Mouse (Mus musculus): ENCODE data around the gene Tctn1. TPM values are rescaled to one million over a fixed set of nuclear protein-coding genes. Genes with fewer than 3 reads are reported as not detected.
"Not testable (repeated sequence)": the region's sequence is repeated elsewhere in the genome, so short reads cannot be mapped to it uniquely, and the experiment has no call there.

Tctn1 gene
- total RNA-seq, 2 experiments from 2014 or later, result 3.7 to 6.5 TPM

GRCm38 (mm10) chr5:122224291-122224690 is 40.0 kb downstream of the Tctn1 start:
- ATAC-seq (replicated peaks; ENCODE audit: poor library complexity), result no peak

DNA sequence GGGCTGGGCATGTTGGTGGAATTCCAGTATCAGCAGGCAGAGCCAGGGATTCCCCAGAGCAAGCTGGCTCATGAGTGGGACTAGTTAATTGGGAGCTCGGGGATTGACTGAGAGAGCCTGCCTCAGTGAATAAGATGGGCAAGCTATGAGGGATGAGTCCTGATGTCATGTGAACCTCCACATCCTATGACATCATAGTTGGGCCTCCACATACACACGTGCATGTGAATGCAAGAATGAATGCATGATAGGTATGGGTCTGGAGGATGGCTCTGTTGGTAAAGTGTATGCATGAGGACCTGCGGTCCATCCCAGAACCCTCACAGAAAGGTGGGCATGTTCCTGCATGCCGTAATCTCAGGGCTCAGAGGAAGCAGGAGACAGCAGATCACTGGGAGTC is 43.2 kb downstream of the Tctn1 start:
- no peak for ATAC-seq (replicated peaks; ENCODE audit: poor library complexity)

DNA sequence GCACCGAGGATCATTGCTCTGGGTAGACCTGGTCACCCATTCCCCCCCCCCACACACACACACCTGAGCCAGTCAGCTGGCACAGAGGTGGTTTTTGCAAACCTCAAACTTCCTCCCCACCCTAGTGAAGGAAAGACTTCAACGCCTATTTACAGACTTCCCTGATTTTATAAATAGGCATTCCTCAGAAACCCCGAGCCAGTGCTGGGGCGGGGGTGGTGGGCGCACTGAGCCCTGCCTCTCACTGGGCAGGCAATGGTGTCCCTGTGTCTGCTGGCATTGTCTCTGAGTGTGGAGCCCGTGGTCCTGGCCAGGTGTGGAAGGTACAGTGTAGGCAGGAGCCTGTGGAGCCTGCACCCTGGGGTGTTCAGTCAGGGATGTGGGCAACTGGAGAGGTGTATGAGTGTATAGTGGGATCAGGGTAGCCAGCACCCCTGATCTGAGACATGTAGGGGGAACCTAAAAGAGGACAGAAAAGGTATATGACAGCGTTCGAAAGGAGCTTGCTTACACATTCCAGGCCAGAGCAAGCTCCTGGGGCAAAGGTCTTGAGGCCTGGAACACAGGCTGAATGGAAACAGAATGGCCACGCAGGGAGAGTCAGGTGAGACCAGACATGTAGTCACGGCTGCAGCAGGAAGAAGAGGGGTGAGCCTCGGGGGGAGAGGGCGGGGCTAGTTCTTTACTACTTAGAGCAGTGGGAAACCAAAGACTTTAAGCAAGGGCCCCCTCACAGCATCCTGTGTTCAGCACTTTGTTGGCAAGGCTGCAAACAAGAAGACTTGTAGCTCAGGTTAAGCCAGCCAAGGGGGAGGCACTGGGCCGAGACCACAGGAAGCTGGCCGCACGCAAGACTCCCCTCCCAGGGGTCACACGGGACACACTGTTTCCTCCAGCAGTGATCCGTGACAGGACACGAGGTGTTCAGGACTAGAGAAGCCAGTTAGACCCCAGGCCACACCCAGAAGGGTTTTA is 44.3 kb downstream of the Tctn1 start:
- peak; percentile 46 for ATAC-seq (replicated peaks; ENCODE audit: poor library complexity)

DNA sequence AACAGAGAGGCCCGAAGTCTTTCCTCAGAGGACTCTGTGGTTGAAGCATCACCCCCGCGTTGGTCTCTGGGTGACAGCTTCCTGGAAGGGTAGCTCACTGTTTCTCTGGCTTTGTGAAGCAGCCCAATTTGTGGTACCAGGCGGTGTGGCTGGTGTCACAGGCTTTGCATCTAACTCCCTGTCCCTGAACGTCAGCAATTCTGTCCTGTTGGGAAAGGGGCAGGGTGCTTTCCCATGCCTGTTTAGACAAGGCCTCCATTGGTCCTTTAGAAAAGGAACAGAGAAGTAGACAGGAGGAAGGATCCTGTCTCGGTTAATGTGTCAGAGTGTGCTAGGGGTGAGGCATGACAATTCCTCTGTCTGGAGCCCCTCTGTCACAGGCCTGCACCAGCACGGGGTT is 45.3 kb downstream of the Tctn1 start:
- ATAC-seq (replicated peaks; ENCODE audit: poor library complexity), result no peak; the same call in 1 of the 2 replicates

DNA sequence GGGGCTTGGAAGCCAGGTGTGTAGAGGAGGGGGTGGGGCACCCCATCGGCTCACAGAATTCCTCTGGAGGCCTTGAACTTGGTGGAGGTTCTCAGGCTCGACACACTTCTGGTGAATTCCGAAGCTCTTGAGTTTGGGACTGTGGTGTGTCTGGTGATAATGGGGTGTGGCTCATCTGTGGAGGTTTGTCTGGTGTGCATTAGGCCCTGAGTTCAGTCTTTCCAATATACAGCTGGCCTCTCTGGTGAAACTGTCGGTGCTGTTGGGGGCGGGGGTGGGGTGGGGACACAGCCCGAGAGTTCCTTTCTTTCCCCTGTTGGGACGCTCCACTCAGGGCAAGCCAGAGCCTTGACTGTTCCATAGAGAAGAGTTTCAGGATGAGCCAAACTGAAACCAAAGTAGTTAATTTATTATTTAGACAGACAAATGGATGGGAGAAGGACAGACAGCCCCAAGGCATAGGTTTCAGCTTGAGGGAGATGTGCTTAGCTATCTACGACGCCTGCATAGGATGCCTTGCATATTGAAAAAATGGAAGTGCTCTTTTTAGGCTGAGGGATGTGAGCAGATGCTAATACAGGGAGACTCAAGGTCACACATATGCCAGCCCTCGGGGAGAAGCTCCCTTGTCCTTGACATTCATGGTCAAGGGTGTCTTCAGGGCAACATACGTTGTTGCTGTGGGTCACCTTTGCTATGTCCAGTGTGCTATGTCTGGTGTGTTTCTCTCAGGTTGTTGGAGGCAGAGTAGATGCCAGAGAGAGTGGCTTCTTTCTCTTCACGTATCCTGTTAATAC is 46.0 kb downstream of the Tctn1 start:
- ATAC-seq (replicated peaks; ENCODE audit: poor library complexity), result no peak

DNA sequence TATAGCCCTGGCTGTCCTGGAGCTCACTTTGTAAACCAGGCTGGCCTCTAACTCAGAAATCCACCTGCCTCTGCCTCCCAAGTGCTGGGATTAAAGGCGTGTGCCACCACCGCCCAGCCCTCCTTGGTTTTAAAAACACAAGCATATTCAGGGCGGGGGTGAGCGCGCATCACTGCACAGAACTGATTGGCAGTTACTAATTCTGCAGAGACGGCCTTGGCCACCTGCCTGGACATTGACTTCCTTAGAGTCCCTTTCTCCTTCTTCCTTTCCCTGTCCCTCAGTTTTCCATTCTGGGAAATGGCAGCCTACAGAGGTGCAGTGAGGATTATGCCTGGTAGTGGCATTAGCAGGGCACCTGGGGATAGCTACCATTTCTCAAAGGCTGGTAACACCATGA is 46.6 kb downstream of the Tctn1 start:
- ATAC-seq (replicated peaks; ENCODE audit: poor library complexity), result no peak

GRCm38 (mm10) chr5:122213861-122214260 is 50.4 kb downstream of the Tctn1 start:
- no peak for ATAC-seq (replicated peaks; ENCODE audit: poor library complexity)

DNA sequence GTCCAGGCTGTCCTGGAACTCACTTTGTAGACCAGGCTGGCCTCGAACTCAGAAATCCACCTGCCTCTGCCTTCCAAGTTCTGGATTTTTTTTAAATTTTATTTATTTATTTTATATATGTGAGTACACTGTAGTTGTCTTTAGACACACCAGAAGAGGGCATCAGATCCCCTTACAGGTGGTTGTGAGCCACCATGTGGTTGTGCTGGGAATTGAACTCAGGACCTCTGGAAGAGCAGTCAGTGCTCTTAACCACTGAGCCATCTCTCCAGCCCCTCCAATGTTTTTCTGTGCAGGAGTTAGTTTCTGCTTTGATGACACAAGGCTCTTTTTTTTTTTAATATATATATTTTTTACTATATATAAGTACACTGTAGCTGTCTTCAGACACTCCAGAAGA is 51.4 kb downstream of the Tctn1 start:
- not testable (repeated sequence) for ATAC-seq (replicated peaks; ENCODE audit: poor library complexity)

DNA sequence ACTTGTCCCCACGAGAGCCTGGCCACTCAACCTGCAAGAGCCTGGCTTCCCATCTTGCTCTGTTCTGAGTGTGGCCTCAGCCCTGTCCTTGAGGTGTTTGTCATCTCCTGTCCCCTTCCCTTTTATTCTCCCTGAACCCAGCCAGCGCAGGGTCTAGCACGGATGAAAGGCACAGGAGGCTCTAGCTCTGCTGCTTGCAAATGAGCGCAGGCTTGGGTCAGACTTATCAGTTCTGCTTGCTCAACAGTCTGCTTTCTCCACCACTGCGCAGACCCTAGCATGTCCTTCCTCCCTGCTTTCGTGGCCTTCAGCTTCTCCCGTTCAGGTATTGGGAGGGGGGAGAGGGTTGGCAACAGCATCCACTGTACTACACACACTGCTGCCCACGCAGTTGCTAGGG is 52.1 kb downstream of the Tctn1 start:
- ATAC-seq (replicated peaks; ENCODE audit: poor library complexity), result peak; percentile 19; the same call in 1 of the 2 replicates

DNA sequence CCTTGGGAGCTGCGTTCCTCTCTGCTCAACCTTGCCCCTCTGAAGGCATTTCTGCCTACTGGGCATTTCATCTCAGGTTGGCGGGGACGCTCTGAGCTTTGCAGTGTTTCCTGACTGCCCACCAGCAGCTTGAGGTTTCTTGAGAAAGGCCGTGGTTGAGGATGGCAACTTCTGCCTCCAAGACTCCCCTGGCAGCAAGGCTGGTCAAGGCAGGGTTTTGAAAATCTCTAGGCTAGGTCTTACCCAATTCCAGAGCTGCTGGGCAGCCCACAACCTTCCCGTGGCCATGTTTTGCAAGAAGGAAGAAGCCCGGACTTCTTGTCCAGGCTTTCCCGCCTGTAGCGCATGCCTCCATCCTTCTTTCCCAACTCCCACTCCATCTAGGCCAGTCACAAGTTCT is 53.4 kb downstream of the Tctn1 start:
- peak; percentile 67 for ATAC-seq (replicated peaks; ENCODE audit: poor library complexity)

DNA sequence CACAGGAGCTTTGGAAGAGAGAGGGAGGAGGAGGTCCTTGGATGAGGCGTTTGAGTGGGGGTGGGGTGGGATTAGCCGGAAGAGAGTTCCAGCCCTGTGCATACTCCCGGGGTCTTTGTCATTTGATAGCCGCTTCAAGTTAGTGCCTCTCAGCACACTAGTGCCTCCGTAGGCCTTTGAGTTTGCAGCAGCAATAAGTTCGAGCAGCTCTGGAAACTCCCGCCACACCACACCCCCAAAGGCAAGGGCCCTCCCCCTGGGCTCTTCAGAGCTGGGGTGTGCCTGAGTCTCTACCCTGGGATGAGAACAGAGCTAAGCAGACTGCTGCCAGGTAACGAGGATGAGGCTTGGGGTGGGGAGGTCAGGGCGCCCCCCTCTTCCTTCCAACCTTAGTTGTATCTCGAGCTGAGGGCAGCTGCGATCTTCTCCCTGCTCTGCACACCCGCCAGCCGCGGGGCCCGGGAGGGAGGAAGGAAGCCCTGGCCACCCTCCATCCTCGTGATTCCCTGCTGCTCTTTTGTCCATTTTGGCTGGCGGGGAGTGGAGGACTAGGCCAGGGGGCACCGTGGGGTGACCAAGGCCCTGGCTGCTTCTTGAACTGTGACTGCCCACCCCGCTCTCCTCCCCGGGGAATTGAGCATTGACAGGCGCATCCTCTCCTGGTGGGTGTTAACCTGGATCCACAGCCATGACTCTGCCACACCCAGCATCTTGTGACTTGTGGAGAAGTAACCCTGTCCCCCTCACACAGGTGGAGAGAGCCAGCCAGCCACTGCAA is 54.5 kb downstream of the Tctn1 start:
- peak; percentile 59 for ATAC-seq (replicated peaks; ENCODE audit: poor library complexity)

- no peak for ATAC-seq (replicated peaks; ENCODE audit: poor library complexity)
Observed at GRCm38 (mm10) chr5:122208909-122209308, 55.4 kb downstream of the Tctn1 start.

DNA sequence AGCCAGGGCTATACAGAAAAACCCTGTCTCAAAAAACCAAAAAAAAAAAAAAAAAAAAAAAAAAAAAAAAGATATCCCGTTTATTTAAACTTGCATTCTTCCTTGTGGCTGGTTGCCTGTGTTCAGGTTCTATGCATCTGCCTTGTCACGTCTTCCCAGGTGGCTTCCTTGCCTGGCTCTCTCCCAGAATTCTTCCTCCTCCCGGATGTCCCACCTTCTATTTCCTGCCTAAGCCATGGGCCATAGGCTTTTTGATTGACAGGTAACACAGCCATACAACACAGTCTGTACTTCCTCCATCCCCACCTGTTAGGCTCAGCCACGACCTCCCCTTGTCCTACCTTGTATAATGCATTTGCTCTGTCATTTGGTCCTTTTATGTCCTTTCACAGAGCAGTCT is 57.8 kb downstream of the Tctn1 start, which contains the start of gene Hvcn1:
Hvcn1 (plus strand) TSS at position 330 of the 400 bp plus-strand sequence.
- no peak for ATAC-seq (replicated peaks; ENCODE audit: poor library complexity)

GRCm38 (mm10) chr5:122204180-122204579 is 60.1 kb downstream of the Tctn1 start:
- ATAC-seq (replicated peaks; ENCODE audit: poor library complexity), result peak; percentile 89

DNA sequence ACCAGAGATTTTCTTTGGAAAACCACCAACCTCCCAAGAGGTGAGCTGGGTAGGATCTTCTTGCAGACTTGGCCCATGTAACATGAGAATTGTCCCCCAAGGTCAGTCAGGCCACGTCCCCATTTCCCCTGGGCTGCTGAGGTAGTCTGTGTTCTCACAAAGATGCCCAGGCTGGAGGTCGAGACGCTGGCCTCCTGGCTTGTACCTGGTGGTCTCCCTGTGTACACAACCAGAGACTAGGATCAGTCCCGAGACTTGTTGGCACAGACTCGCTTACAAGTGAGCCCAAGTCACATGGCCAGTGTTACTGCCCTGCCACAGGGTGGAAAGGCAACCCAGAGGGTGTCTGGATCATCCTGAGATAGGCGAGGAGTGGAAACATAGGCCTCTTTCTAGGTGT is 62.4 kb downstream of the Tctn1 start:
- ATAC-seq (replicated peaks; ENCODE audit: poor library complexity), result no peak

GRCm38 (mm10) chr5:122200872-122201271 is 63.4 kb downstream of the Tctn1 start:
- no peak for ATAC-seq (replicated peaks; ENCODE audit: poor library complexity)

- ATAC-seq (replicated peaks; ENCODE audit: poor library complexity), result no peak
Observed at GRCm38 (mm10) chr5:122192347-122192746, 71.9 kb downstream of the Tctn1 start.

- ATAC-seq (replicated peaks; ENCODE audit: poor library complexity), result no peak
Observed at GRCm38 (mm10) chr5:122191269-122192063, 72.8 kb downstream of the Tctn1 start.

GRCm38 (mm10) chr5:122190465-122190864 is 73.8 kb downstream of the Tctn1 start:
- no peak for ATAC-seq (replicated peaks; ENCODE audit: poor library complexity)

GRCm38 (mm10) chr5:122189115-122189514 is 75.1 kb downstream of the Tctn1 start:
- no peak for ATAC-seq (replicated peaks; ENCODE audit: poor library complexity)

Measured in megakaryocyte progenitor cell, adult 5-6 weeks (primary cell).